Mouse (Mus musculus): ENCODE results near the gene Map2k4. TPM values are rescaled to one million over a fixed set of nuclear protein-coding genes. Genes with fewer than 3 reads are reported as not detected.

Map2k4 gene
- polyA plus RNA-seq, 1 experiment from 2014 or later = 61.3 TPM

- 24% methylated on average over 12 of the region's 12 CpGs for WGBS
- Histone ChIP-seq H3K27ac (no peak overlapping the region), H3K4me1 (peaks cover 4% of the 10 kb centered on the region; the same call in 1 of the 2 replicates), H3K4me2 (peak overlapping the region; percentile 48), H3K4me3 (replicated peaks) (no peak overlapping the region), H3K27me3 (0 out of 2 replicates have a peak, but pooled peaks cover 4% of the 10 kb centered on the region), H3K9me3 (replicated peaks) (no peaks in the 10 kb centered on the region), H3K36me3 (no peaks in the 10 kb centered on the region), H3K9ac (no peak overlapping the region)
- ATAC-seq (replicated peaks; ENCODE audit: low FRiP score) = no peak
Observed at GRCm38 (mm10) chr11:65678824-65679402, 109.2 kb downstream of the Map2k4 start.

DNA sequence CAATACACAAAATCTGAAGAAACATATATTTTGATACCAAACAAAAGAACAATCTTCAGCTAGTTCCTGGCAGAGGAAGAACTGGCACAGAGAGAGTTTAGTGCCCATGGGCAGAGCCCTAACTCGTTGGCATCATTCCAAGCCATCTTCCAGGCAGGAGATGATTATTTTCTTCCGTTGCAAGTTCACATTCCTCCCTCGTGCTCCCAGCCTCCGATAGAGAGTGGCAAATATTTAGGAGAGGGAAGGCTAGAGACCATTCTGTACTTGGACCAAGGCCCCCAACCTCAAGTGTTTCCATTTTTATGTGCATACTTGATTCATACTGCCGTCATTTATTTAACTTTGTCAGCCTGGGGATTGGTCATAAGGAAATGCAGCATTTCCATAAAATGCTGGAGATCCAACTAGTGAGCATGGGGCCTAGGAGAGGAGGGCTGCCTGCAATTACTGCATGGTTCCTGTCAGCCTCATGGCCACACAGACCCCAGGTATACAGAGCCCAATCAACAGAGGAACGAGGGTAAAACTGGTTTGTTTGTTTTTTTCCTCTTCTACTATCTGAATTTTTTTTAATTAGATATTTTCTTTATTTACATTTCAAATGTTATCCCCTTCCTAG is 120.6 kb downstream of the Map2k4 start:
- 69% methylated on average over 6 of the region's 6 CpGs for WGBS

DNA sequence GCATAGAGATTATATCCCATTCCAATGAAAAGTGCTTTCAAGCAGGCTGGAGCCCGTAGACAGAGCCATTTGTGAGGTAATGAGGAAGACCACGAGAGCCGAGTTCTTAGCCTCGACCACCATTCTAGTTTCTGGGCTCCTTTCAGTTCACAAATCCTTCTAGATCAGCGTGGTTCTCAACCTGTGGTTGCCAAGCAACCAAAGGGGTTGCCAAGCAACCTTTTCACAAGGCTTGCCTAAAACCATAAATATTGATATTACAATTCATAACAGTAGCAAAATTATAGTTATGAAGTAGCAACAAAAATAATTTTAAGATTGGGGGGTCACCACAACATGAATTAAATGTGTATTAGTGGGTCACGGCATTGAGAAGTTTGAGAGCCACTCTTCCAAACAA is 123.2 kb downstream of the Map2k4 start:
- Histone ChIP-seq H3K9me3 (replicated peaks) (no peaks in the 10 kb centered on the region), H3K36me3 (no peaks in the 10 kb centered on the region), H3K27me3 (no peaks in the 10 kb centered on the region), H3K27ac (no peak overlapping the region), H3K4me1 (peaks cover 4% of the 10 kb centered on the region), H3K4me2 (no peak overlapping the region), H3K9ac (no peak overlapping the region), H3K4me3 (replicated peaks) (no peak overlapping the region)
- 85% methylated on average over 6 of the region's 6 CpGs for WGBS
- ATAC-seq (replicated peaks; ENCODE audit: low FRiP score) = no peak

More for the DNA sequence above, 120.6 kb downstream of the Map2k4 start:
- no peaks in the 10 kb centered on the region for H3K27me3 ChIP-seq
- no peaks in the 10 kb centered on the region for H3K36me3 ChIP-seq
- no peak for ATAC-seq (replicated peaks; ENCODE audit: low FRiP score)
- H3K9me3 ChIP-seq (replicated peaks) = no peaks in the 10 kb centered on the region
- no peak overlapping the region for H3K4me2 ChIP-seq
- H3K4me3 ChIP-seq (replicated peaks) = no peak overlapping the region
- H3K27ac ChIP-seq = no peak overlapping the region
- no peaks in the 10 kb centered on the region for H3K4me1 ChIP-seq
- no peak overlapping the region for H3K9ac ChIP-seq

DNA sequence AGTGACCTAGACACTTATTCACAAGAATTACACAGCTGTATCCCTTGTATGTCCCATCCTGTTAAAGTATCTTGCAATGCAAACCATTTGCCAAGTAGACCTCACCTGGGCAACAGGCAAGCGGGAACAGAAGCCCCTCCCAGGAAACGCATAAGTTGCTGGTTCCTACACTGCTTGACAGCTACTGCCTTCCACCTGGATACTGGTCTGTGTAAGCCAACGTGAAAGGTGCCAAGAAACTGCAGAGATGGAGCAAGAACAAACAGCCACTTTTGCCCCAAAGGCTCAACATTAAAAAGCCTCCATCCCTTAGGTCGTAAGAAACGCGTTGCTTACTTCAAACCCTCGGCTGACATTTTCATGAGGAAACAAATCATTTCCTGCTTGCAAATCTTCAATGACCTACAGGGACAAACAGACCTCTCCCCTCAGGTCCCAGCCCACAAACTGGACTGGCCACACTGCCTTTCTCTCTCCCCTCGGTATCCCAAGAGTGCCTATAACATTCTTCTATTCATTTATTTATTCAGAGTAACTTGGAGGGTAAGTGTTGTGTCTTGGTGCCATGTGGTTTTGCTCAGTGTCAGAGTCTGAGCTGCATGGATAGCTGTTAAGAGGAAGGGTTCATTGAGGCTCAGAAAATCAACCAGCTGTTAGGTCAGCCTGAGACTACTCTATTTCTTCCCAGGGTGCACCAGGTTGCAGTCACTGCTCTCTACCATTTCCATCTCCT is 126.1 kb downstream of the Map2k4 start:
- Histone ChIP-seq H3K9me3 (replicated peaks) (no peaks in the 10 kb centered on the region), H3K9ac (no peak overlapping the region), H3K36me3 (no peaks in the 10 kb centered on the region), H3K4me1 (peaks cover 4% of the 10 kb centered on the region), H3K4me3 (replicated peaks) (no peak overlapping the region), H3K4me2 (no peak overlapping the region), H3K27me3 (no peaks in the 10 kb centered on the region), H3K27ac (no peak overlapping the region)
- ATAC-seq (replicated peaks; ENCODE audit: low FRiP score) = peak; percentile 77
- 27% methylated on average over 8 of the region's 8 CpGs for WGBS

GRCm38 (mm10) chr11:65653932-65654331 is 134.2 kb downstream of the Map2k4 start:
- 77% methylated on average over 8 of the region's 8 CpGs for WGBS
- no peak for ATAC-seq (replicated peaks; ENCODE audit: low FRiP score)
- Histone ChIP-seq H3K4me1 (peaks cover 6% of the 10 kb centered on the region; the same call in 1 of the 2 replicates), H3K36me3 (no peaks in the 10 kb centered on the region), H3K9ac (no peak overlapping the region), H3K9me3 (replicated peaks) (no peaks in the 10 kb centered on the region), H3K27me3 (no peaks in the 10 kb centered on the region), H3K4me2 (no peak overlapping the region), H3K4me3 (replicated peaks) (no peak overlapping the region), H3K27ac (no peak overlapping the region)

GRCm38 (mm10) chr11:65651426-65651825 is 136.7 kb downstream of the Map2k4 start:
- Histone ChIP-seq H3K36me3 (no peaks in the 10 kb centered on the region), H3K9ac (no peak overlapping the region), H3K4me1 (peaks cover 9% of the 10 kb centered on the region), H3K27me3 (no peaks in the 10 kb centered on the region), H3K4me3 (replicated peaks) (no peak overlapping the region), H3K4me2 (no peak overlapping the region), H3K9me3 (replicated peaks) (no peaks in the 10 kb centered on the region), H3K27ac (no peak overlapping the region)
- WGBS = 49% methylated on average over 7 of the region's 7 CpGs
- no peak for ATAC-seq (replicated peaks; ENCODE audit: low FRiP score)

- Histone ChIP-seq H3K27ac (no peak overlapping the region), H3K36me3 (no peaks in the 10 kb centered on the region), H3K4me1 (peaks cover 5% of the 10 kb centered on the region; the same call in 1 of the 2 replicates), H3K9ac (no peak overlapping the region), H3K4me2 (no peak overlapping the region), H3K9me3 (replicated peaks) (no peaks in the 10 kb centered on the region), H3K4me3 (replicated peaks) (no peak overlapping the region), H3K27me3 (no peaks in the 10 kb centered on the region)
- no peak for ATAC-seq (replicated peaks; ENCODE audit: low FRiP score)
- WGBS = 54% methylated on average over 4 of the region's 4 CpGs
Observed at GRCm38 (mm10) chr11:65649956-65650715, 138.0 kb downstream of the Map2k4 start.

DNA sequence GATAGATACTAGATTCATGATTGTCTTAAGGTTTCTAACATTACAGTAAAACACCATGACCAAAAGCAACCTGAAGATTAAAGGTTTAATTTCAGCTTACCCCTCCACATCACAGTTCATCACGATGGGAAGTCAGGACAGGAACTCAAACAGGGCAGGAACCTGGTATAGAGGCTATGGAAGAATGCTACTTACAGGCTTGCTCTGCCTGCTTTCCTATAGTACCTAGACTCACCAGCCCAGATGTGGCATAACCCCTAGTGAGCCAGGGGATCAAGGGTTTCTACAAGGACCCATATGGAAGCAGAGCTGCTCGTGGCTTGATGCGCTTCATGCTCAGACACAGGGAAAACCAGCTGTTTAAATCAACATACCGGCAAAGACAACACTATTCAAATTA is 138.6 kb downstream of the Map2k4 start:
- 58% methylated on average over 4 of the region's 4 CpGs for WGBS
- H3K4me3 ChIP-seq (replicated peaks) = no peak overlapping the region
- H3K9ac ChIP-seq = no peak overlapping the region
- no peaks in the 10 kb centered on the region for H3K27me3 ChIP-seq
- H3K9me3 ChIP-seq (replicated peaks) = no peaks in the 10 kb centered on the region
- no peaks in the 10 kb centered on the region for H3K36me3 ChIP-seq
- H3K27ac ChIP-seq = no peak overlapping the region
- peaks cover 7% of the 10 kb centered on the region; the same call in 1 of the 2 replicates for H3K4me1 ChIP-seq
- ATAC-seq (replicated peaks; ENCODE audit: low FRiP score) = no peak
- no peak overlapping the region for H3K4me2 ChIP-seq

DNA sequence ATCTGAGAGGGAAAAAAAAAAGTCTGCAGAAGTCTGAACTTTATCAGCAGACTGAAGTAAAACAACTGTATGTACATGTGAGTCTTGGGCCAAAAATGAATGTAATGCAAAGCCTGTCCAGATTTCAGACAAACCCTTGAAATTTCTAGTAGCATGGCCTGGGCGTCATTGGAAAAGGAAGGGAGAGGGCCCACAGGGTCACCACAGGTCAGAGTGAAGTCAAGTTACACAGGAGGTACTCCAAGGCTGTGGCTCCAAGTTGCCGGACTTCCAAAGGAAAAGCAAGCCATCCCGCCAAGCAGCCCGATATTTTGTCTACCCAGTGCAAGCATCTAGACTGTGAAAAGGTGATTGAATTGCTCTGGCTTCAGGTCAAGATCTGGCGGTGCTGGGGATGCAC is 141.8 kb downstream of the Map2k4 start:
- H3K4me3 ChIP-seq (replicated peaks) = no peak overlapping the region
- no peak overlapping the region for H3K9ac ChIP-seq
- H3K36me3 ChIP-seq = no peaks in the 10 kb centered on the region
- H3K27ac ChIP-seq = peak overlapping the region; percentile 78
- H3K4me2 ChIP-seq = no peak overlapping the region
- H3K27me3 ChIP-seq = no peaks in the 10 kb centered on the region
- WGBS = 39% methylated on average over 5 of the region's 5 CpGs
- H3K9me3 ChIP-seq (replicated peaks) = no peaks in the 10 kb centered on the region
- 0 out of 2 replicates have a peak, but pooled peaks have one; percentile 25 for ATAC-seq (replicated peaks; ENCODE audit: low FRiP score)
- peaks cover 9% of the 10 kb centered on the region; the same call in 1 of the 2 replicates for H3K4me1 ChIP-seq

GRCm38 (mm10) chr11:65644539-65644938 is 143.6 kb downstream of the Map2k4 start:
- Histone ChIP-seq H3K4me2 (no peak overlapping the region), H3K27ac (no peak overlapping the region), H3K4me3 (replicated peaks) (no peak overlapping the region), H3K9me3 (replicated peaks) (no peaks in the 10 kb centered on the region), H3K4me1 (peaks cover 9% of the 10 kb centered on the region; the same call in 1 of the 2 replicates), H3K9ac (no peak overlapping the region), H3K27me3 (no peaks in the 10 kb centered on the region), H3K36me3 (no peaks in the 10 kb centered on the region)
- ATAC-seq (replicated peaks; ENCODE audit: low FRiP score) = 0 out of 2 replicates have a peak, but pooled peaks have one; percentile 18
- WGBS = 53% methylated on average over 4 of the region's 4 CpGs

GRCm38 (mm10) chr11:65640261-65640660 is 147.8 kb downstream of the Map2k4 start:
- Histone ChIP-seq H3K4me2 (no peak overlapping the region), H3K27me3 (no peaks in the 10 kb centered on the region), H3K36me3 (no peaks in the 10 kb centered on the region), H3K9me3 (replicated peaks) (no peaks in the 10 kb centered on the region), H3K4me3 (replicated peaks) (no peak overlapping the region), H3K27ac (no peak overlapping the region), H3K9ac (no peak overlapping the region), H3K4me1 (peaks cover 4% of the 10 kb centered on the region; the same call in 1 of the 2 replicates)
- WGBS = 81% methylated on average over 6 of the region's 6 CpGs
- ATAC-seq (replicated peaks; ENCODE audit: low FRiP score) = no peak

Data from kidney, embryonic 15.5 days (tissue).